ENCODE assay signal across 8 mouse cellular contexts in genomic region chr9:37144251-37144650, GRCm38 (mm10). TPM values are rescaled to one million over a fixed set of nuclear protein-coding genes. Genes with fewer than 3 reads are reported as not detected.
DNase-seq lines count a peak whose midpoint lies in the region; ATAC-seq lines count a peak whose summit lies in the region.

No protein-coding gene starts in this region.

- peaks cover 24 to 40% of the 10 kb centered on the region in 2 experiments for H3K4me1 ChIP-seq in heart, embryonic 14.5 days (ENCODE audit: control insufficient read depth in 2 of 2, insufficient read depth in 2 of 2, low read length in 2 of 2)
- H3K4me1 ChIP-seq in limb, embryonic 15.5 days, result peaks cover 65% of the 10 kb centered on the region

- peak overlapping the region; percentile 98 for H3K4me2 ChIP-seq in heart, embryonic 14.5 days (ENCODE audit: low read length)
- H3K4me2 ChIP-seq in limb, embryonic 15.5 days, result peak overlapping the region; percentile 96

- peak; percentile 43 for DNase-seq in left cerebral cortex, postnatal 4 days
- no peak for DNase-seq in left cerebral cortex, adult 9 months (ENCODE audit: low spot score in 2 of 2)
- peak; percentile 90 for DNase-seq in embryo, embryonic 10.5 days (ENCODE audit: low spot score)
- peak; percentile 78 for DNase-seq in retina, embryonic 14.5 days (ENCODE audit: low spot score)
- no peak for DNase-seq in urinary bladder, postnatal 25 days (ENCODE audit: low spot score)
- no peak for DNase-seq in gastrocnemius, postnatal 36 days

- H3K9ac ChIP-seq in heart, embryonic 14.5 days (ENCODE audit: low read length), result peak overlapping the region; percentile 87
- H3K9ac ChIP-seq in limb, embryonic 15.5 days, result no peak overlapping the region

- H3K4me3 ChIP-seq in heart, embryonic 14.5 days (ENCODE audit: control insufficient read depth in 1 of 2, insufficient read depth in 1 of 2, low read depth in 1 of 2, low read length in 2 of 2), result peak overlapping the region; percentile 70 to 83
- peak overlapping the region; percentile 68 for H3K4me3 ChIP-seq in limb, embryonic 15.5 days

- H3K27ac ChIP-seq in heart, embryonic 14.5 days (replicated peaks in 1 of 2; ENCODE audit: control insufficient read depth in 1 of 2, insufficient read depth in 1 of 2, low read depth in 2 of 2, low read length in 2 of 2), result peak overlapping the region in 1 of 2 experiments; percentile 48; a peak in 3 of 4 replicates
- H3K27ac ChIP-seq in limb, embryonic 15.5 days, result no peak overlapping the region

- no peak for ATAC-seq in heart, embryonic 14.5 days (ENCODE audit: insufficient number of reproducible peaks, insufficient read depth, low FRiP score, low read depth)
- no peak for ATAC-seq in limb, embryonic 15.5 days (ENCODE audit: insufficient number of reproducible peaks, low FRiP score, low TSS enrichment, low read depth)

- intact Hi-C loops in left cerebral cortex, postnatal 4 days (cut with DNase I), result loop anchor here (5.0 kb wide), 1 partner anchor 242 kb away; no protein-coding TSS in a partner anchor
- intact Hi-C loops in gastrocnemius, postnatal 36 days (cut with DNase I), result no loop called here

- WGBS in heart, embryonic 14.5 days, result 9% methylated on average over 21 of the region's 21 CpGs
- 15% methylated on average over 21 of the region's 21 CpGs for WGBS in limb, embryonic 15.5 days

- H3K36me3 ChIP-seq in heart, embryonic 14.5 days (ENCODE audit: control insufficient read depth, insufficient read depth, low read length), result no peaks in the 10 kb centered on the region
- H3K36me3 ChIP-seq in limb, embryonic 15.5 days, result no peaks in the 10 kb centered on the region

- no peaks in the 10 kb centered on the region for H3K9me3 ChIP-seq in heart, embryonic 14.5 days (ENCODE audit: control insufficient read depth, low read length)
- H3K9me3 ChIP-seq in limb, embryonic 15.5 days, result no peaks in the 10 kb centered on the region

- 0 out of 2 replicates have a peak, but pooled peaks cover 4% of the 10 kb centered on the region for H3K27me3 ChIP-seq in heart, embryonic 14.5 days (ENCODE audit: control insufficient read depth, insufficient read depth, low read length)
- H3K27me3 ChIP-seq in limb, embryonic 15.5 days, result peaks cover 60% of the 10 kb centered on the region

RNA-seq across cellular contexts. Expression of gene Pknox2, which starts 3.0 kb away (rescaled TPM):
- total RNA-seq in left cerebral cortex, postnatal 4 days (2021), result 10 to 100 TPM; 51.8 to 54.2 TPM
- 2.4 and 3.6 TPM in 2 replicates for polyA plus RNA-seq in heart, embryonic 14.5 days (2014; fragmentation: Nextera tagmentation; extraction: Ambion mirVana)
- 8.1 and 8.7 TPM in 2 replicates for polyA plus RNA-seq in limb, embryonic 15.5 days (2015; fragmentation: Nextera tagmentation; extraction: Ambion mirVana)
- total RNA-seq in gastrocnemius, postnatal 36 days (2021), result 10 to 100 TPM; 31.1 to 43.3 TPM

Comparison
In these comparisons a context has a peak if more than half of its experiments do, and no peak if none do; other contexts are left out.
1. DNase-seq: peak in left cerebral cortex, postnatal 4 days (single experiment), embryo, embryonic 10.5 days (single experiment) and retina, embryonic 14.5 days (single experiment); none in left cerebral cortex, adult 9 months (0 of 2), urinary bladder, postnatal 25 days (single experiment) and gastrocnemius, postnatal 36 days (0 of 2).